Mouse (Mus musculus) layer of hippocampus, postnatal 10 days (tissue): ENCODE data around the gene Cped1. TPM values are rescaled to one million over a fixed set of nuclear protein-coding genes. Genes with fewer than 3 reads are reported as not detected.

Experiments
- DNase-seq, 2 experiments: peaks; one replicate each; pipeline ENCODE4 v3.0.0; 2021; ENCODE audit warnings: low spot score in 2 of 2
- total RNA-seq, 2 experiments: library from RNA; stranded (reverse); gene quantifications; 2 replicates each; pipeline ENCODE4 v1.2.3; 2021

Gene Cped1
- total RNA-seq, 2 experiments from 2014 or later, result 2.0 to 2.1 TPM

DNA sequence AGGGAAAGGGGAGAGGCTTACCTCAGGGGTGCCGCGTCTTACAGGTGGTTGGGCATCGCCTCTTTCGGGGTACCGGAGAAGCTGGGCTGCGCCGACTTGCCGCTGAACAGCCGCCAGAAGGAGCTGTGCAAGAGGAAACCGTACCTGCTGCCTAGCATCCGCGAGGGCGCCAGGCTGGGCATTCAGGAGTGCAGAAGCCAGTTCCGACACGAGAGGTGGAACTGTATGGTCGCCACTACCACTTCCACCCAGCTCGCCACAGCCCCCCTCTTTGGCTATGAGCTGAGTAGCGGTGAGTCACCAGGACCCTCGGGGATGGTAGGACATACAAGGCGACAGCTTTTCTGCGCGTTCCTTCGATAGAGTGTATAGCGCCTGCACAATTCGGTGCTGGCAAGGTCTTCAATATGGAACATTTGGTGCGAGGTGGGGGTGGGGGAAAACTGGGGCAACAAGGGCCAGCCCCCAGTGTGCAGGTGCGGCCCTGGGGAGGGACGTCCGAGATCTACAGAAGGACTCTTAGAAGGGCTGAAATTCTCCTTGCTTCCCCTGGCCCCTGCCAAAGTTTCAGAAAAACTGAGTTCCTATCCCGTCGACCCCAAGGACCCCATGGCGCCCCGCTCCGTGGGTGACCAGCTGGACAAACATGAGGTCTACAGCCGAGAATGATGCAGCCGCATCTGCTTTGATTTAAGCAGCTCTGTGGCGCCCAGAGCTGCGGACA is 303.2 kb downstream of the Cped1 start:
- DNase-seq, result peak; percentile 17 to 33

DNA sequence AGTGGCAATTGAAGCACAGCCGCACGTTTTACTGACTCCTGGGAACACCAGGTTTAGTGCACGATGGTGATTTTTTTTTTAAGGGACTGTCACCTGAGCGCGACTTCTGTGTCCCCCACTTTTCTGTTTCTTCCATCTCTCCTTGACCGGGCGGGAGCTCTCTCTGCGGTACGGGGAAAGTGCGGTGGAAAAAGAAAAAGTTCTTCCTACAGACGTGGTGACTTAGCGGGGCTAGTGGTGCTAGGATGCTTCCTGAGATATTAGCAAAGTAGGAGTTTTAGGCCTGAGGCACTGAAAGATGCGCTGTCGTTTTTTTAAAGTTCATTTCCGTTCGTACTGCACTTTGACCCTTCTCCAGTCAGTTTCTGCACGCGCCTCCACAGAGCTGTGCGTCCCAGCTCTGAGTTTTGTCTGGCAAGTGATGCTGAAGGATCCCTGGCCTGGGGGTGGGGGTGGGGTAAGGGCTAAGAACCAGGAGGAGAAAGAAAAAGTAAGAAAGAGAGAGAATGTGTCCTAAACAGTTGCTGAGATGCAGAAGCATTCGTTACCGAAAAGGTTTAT is 303.8 kb downstream of the Cped1 start:
- DNase-seq, result no peak

DNA sequence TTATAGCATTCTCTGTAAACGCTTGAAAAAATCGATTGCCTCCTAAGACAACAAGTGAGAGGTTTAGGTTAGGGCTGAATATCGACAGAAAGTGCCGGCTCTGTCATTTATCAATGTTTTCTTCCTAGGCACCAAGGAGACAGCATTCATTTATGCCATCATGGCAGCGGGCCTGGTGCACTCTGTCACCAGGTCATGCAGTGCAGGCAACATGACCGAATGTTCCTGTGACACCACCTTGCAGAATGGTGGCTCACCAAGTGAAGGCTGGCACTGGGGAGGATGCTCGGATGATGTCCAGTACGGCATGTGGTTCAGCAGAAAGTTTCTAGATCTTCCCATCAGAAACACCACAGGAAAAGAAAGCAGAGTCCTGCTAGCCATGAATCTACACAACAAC is 305.1 kb downstream of the Cped1 start:
- DNase-seq, result no peak

DNA sequence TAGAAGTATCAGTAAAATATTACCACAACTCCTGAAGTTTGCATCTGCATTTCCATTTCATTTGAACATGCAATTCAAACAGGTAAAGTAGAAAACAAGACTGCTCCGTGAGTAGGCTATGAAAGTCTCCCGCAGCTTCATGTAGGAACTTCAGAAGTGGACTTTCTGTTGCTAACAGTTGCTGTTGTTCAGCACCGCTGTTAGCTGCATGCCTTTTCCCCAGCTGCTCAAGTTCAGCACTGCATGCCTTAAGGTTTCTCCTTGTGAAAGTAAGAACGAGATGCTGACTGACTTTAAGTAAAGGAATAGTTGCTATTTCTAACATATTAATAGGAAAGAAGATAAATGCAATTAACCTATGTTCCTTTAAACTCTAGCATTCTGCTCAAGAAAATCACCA is 306.3 kb downstream of the Cped1 start:
- no peak for DNase-seq

DNA sequence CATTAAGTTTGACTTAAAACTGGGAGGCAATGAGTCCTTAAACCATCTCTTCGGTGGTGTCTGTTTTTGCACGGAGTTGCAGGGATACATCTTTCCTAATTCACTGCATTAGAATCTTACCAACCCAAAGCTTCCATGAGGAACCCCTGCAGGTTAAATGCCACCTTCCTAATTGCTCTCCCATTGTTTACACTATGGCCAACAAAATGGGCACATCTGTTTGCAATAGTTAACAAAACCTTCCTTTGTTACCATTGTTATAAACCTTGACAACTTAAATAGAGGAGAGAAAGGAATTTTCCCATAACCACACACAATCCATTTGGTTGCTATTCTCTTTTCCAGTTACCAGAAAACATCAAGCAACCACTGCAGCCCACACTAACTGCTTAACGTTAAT is 308.2 kb downstream of the Cped1 start:
- DNase-seq, result no peak

DNA sequence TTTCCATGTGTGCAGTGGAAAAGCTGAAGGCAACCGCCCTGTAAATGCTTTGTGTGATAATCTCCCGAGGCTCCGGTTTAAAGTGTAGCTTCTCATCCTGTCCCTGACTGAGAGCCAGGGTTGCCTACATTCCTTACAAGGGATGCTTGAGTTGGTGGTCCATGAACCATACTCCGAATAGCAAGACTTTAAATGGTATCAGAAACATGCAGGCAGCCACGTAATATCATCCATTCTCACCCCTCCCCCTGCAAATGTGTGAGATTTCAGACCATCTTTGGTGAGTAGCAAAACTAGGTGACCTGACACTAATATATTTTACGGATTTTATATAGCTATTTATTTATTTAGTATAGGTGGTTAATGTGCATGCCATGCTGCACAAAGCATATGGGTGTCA is 311.3 kb downstream of the Cped1 start:
- no peak for DNase-seq

DNA sequence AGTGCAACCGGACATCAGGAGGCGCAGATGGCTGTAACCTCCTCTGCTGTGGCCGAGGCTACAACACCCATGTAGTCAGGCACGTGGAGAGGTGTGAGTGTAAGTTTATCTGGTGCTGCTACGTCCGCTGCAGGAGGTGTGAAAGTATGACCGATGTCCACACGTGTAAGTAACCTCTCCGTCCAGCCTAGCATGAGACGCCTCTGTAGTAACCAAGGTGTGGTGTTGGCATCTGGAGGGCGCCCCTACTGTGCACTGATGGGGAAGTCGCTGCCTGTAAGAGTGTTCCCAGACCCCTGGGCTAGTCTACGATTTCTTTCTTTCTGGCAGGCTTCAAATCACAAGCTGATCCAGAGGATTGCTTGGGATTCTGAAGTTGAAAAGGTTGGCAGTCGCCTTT is 312.3 kb downstream of the Cped1 start:
- no peak for DNase-seq

Other genes with a start within 250 kb of the Cped1 start
- 10 to 100 TPM; 27.9 to 33.2 TPM for gene Tspan12, start 133.4 kb upstream of the Cped1 start, total RNA-seq
- 10 to 100 TPM; 18.0 to 25.3 TPM for gene Ing3, start 36.3 kb upstream of the Cped1 start, total RNA-seq